10 mouse cellular contexts compared by ENCODE assay signal in genomic region chr4:32509832-32510612, GRCm38 (mm10).
A peak's percentile ranks its signal among the peaks of the same experiment; 100 is the strongest.
DNase-seq lines count a peak whose midpoint lies in the region; ATAC-seq and TF ChIP-seq lines count a peak whose summit lies in the region.
"Had no signal": no experiment of that assay in that cellular context is flagged by ENCODE, and none has a peak within 500 bp of the region (broad histone marks: within the 10 kb centered on the region; RNA-seq: fewer than 3 reads in every experiment).

No protein-coding gene starts in this region.

- WGBS in forebrain, embryonic 12.5 days, result 39% methylated on average over 9 of the region's 9 CpGs
- 44% methylated on average over 9 of the region's 9 CpGs for WGBS in limb, embryonic 13.5 days
- WGBS in thymus, adult 2 months, result 89% methylated on average over 9 of the region's 9 CpGs

- peaks cover 38% of the 10 kb centered on the region for H3K4me1 ChIP-seq in forebrain, embryonic 12.5 days
- H3K4me1 ChIP-seq in limb, embryonic 13.5 days, result peaks cover 50% of the 10 kb centered on the region
- H3K4me1 ChIP-seq in thymus, adult 2 months (replicated peaks; ENCODE audit: control insufficient read depth, insufficient read depth, low read length), result no peaks in the 10 kb centered on the region

- no peaks in the 10 kb centered on the region; the same call in 1 of the 2 replicates for H3K36me3 ChIP-seq in forebrain, embryonic 12.5 days (replicated peaks)
- H3K36me3 ChIP-seq in limb, embryonic 13.5 days, result peaks cover 4% of the 10 kb centered on the region; the same call in 1 of the 2 replicates
- no peaks in the 10 kb centered on the region for H3K36me3 ChIP-seq in thymus, adult 2 months (ENCODE audit: control insufficient read depth, insufficient read depth, low read length)

- no peak overlapping the region for H3K4me3 ChIP-seq in forebrain, embryonic 12.5 days (replicated peaks)
- H3K4me3 ChIP-seq in limb, embryonic 13.5 days, result no peak overlapping the region
- H3K4me3 ChIP-seq in thymus, adult 2 months (ENCODE audit: control insufficient read depth, insufficient read depth, low read length), result no peak overlapping the region

- ATAC-seq in forebrain, embryonic 12.5 days (ENCODE audit: low FRiP score), result peak; percentile 77; the same call in 1 of the 2 replicates
- ATAC-seq in limb, embryonic 13.5 days (ENCODE audit: low FRiP score, low read depth), result 0 out of 2 replicates have a peak, but pooled peaks have one; percentile 45

- DNase-seq in left cerebral cortex, postnatal 4 days, result peak; percentile 63
- no peak for DNase-seq in left cerebral cortex, postnatal 14 days (ENCODE audit: low spot score in 2 of 2)
- peak; percentile 94 for DNase-seq in brain, embryonic 14.5 days (ENCODE audit: low read depth)
- DNase-seq in thymus, adult 2 months, result no peak
- DNase-seq in ovary, adult 18-20 months (ENCODE audit: low spot score), result no peak
- no peak for DNase-seq in spleen, postnatal 4 days (ENCODE audit: low spot score in 2 of 2)
- DNase-seq: right cerebral cortex, postnatal 4 days; thymus, postnatal 4 days had no signal

- peak overlapping the region; percentile 67 for H3K27ac ChIP-seq in forebrain, embryonic 12.5 days
- no peak overlapping the region for H3K27ac ChIP-seq in limb, embryonic 13.5 days
- no peak overlapping the region for H3K27ac ChIP-seq in thymus, adult 2 months (ENCODE audit: control insufficient read depth, insufficient read depth, low read length)

- H3K27me3 ChIP-seq in forebrain, embryonic 12.5 days, result no peaks in the 10 kb centered on the region
- no peaks in the 10 kb centered on the region for H3K27me3 ChIP-seq in limb, embryonic 13.5 days
- H3K27me3 ChIP-seq in thymus, adult 2 months (ENCODE audit: control insufficient read depth, insufficient read depth, low read length), result no peaks in the 10 kb centered on the region

- no peak overlapping the region for H3K4me2 ChIP-seq in forebrain, embryonic 12.5 days
- H3K4me2 ChIP-seq in limb, embryonic 13.5 days (replicated peaks), result no peak overlapping the region

- no peak for TF ChIP-seq POLR2A in brain, embryonic 14.5 days (IDR thresholded peaks at IDR 0.05; ENCODE audit: borderline replicate concordance, extremely low read depth, insufficient read depth, insufficient read length, poor library complexity, severe bottlenecking)
- TF ChIP-seq POLR2A in thymus, adult 2 months (IDR thresholded peaks at IDR 0.05; ENCODE audit: control insufficient read depth, extremely low read depth, insufficient read depth, low read length, poor library complexity), result no peak

- no peak for TF ChIP-seq CTCF in brain, embryonic 14.5 days (IDR thresholded peaks at IDR 0.05; ENCODE audit: borderline replicate concordance, extremely low read depth, insufficient read depth, insufficient read length)
- TF ChIP-seq CTCF in thymus, adult 2 months (IDR thresholded peaks at IDR 0.05; ENCODE audit: borderline replicate concordance, control insufficient read depth, extremely low read depth, insufficient read depth, low read length, poor library complexity), result no peak

- intact Hi-C loops in left cerebral cortex, postnatal 4 days (cut with DNase I), result no loop called here
- intact Hi-C loops in left cerebral cortex, postnatal 14 days (cut with DNase I), result no loop called here

- H3K9ac ChIP-seq in forebrain, embryonic 12.5 days, result no peak overlapping the region
- no peak overlapping the region for H3K9ac ChIP-seq in limb, embryonic 13.5 days

- no peaks in the 10 kb centered on the region for H3K9me3 ChIP-seq in forebrain, embryonic 12.5 days
- no peaks in the 10 kb centered on the region for H3K9me3 ChIP-seq in limb, embryonic 13.5 days

Comparison
In these comparisons a context has a peak if more than half of its experiments do, and no peak if none do; other contexts are left out.
1. DNase-seq: peak in left cerebral cortex, postnatal 4 days (single experiment) and brain, embryonic 14.5 days (single experiment); none in left cerebral cortex, postnatal 14 days (0 of 2), thymus, adult 2 months (single experiment), ovary, adult 18-20 months (single experiment) and spleen, postnatal 4 days (0 of 2).